Mouse (Mus musculus): Measurements from ENCODE around the gene Papln. TPM values are rescaled to one million over a fixed set of nuclear protein-coding genes. Genes with fewer than 3 reads are reported as not detected.

Papln gene
- polyA plus RNA-seq, 1 experiment from 2014 or later, result 2.1 TPM

- WGBS, result 82% methylated on average over 12 of the region's 12 CpGs
- Histone ChIP-seq H3K36me3 (ENCODE audit: control insufficient read depth, insufficient read depth, low read length) (no peaks in the 10 kb centered on the region), H3K4me3 (ENCODE audit: low read depth, low read length) (no peak overlapping the region), H3K9ac (ENCODE audit: low read length) (no peak overlapping the region), H3K4me2 (ENCODE audit: low read length) (no peak overlapping the region), H3K27ac (ENCODE audit: low read depth) (no peak overlapping the region), H3K9me3 (ENCODE audit: control insufficient read depth, low read length) (no peaks in the 10 kb centered on the region), H3K27me3 (replicated peaks; ENCODE audit: control insufficient read depth, insufficient read depth, low read length) (no peaks in the 10 kb centered on the region), H3K4me1 (replicated peaks; ENCODE audit: control insufficient read depth, insufficient read depth, low read length) (peaks cover 3% of the 10 kb centered on the region; the same call in 1 of the 2 replicates)
- ATAC-seq (replicated peaks; ENCODE audit: low FRiP score, low TSS enrichment, low read depth), result no peak
- DNase-seq (ENCODE audit: low spot score), result no peak
These were observed 12.2 kb downstream of the Papln start for GRCm38 (mm10) chr12:83775621-83776020.

GRCm38 (mm10) chr12:83776766-83777165, 13.3 kb downstream of the Papln start:
- H3K4me1 ChIP-seq (replicated peaks; ENCODE audit: control insufficient read depth, insufficient read depth, low read length), result no peaks in the 10 kb centered on the region
- ATAC-seq (replicated peaks; ENCODE audit: low FRiP score, low TSS enrichment, low read depth), result no peak
- WGBS, result 89% methylated on average over 7 of the region's 7 CpGs
- no peaks in the 10 kb centered on the region for H3K36me3 ChIP-seq (ENCODE audit: control insufficient read depth, insufficient read depth, low read length)
- H3K27me3 ChIP-seq (replicated peaks; ENCODE audit: control insufficient read depth, insufficient read depth, low read length), result no peaks in the 10 kb centered on the region
- DNase-seq (ENCODE audit: low spot score), result no peak
- H3K4me3 ChIP-seq (ENCODE audit: low read depth, low read length), result no peak overlapping the region
- no peak overlapping the region for H3K27ac ChIP-seq (ENCODE audit: low read depth)
- no peak overlapping the region for H3K4me2 ChIP-seq (ENCODE audit: low read length)
- no peak overlapping the region for H3K9ac ChIP-seq (ENCODE audit: low read length)
- H3K9me3 ChIP-seq (ENCODE audit: control insufficient read depth, low read length), result no peaks in the 10 kb centered on the region

- 87% methylated on average over 3 of the region's 3 CpGs for WGBS
- H3K27me3 ChIP-seq (replicated peaks; ENCODE audit: control insufficient read depth, insufficient read depth, low read length), result no peaks in the 10 kb centered on the region
- no peak overlapping the region for H3K4me3 ChIP-seq (ENCODE audit: low read depth, low read length)
- no peak overlapping the region for H3K4me2 ChIP-seq (ENCODE audit: low read length)
- H3K27ac ChIP-seq (ENCODE audit: low read depth), result no peak overlapping the region
- DNase-seq (ENCODE audit: low spot score), result no peak
- no peaks in the 10 kb centered on the region for H3K36me3 ChIP-seq (ENCODE audit: control insufficient read depth, insufficient read depth, low read length)
- H3K4me1 ChIP-seq (replicated peaks; ENCODE audit: control insufficient read depth, insufficient read depth, low read length), result no peaks in the 10 kb centered on the region
- no peak overlapping the region for H3K9ac ChIP-seq (ENCODE audit: low read length)
- H3K9me3 ChIP-seq (ENCODE audit: control insufficient read depth, low read length), result no peaks in the 10 kb centered on the region
- no peak for ATAC-seq (replicated peaks; ENCODE audit: low FRiP score, low TSS enrichment, low read depth)
These were observed 16.7 kb downstream of the Papln start for GRCm38 (mm10) chr12:83780181-83780580.

GRCm38 (mm10) chr12:83781204-83781603, 17.8 kb downstream of the Papln start:
- no peak overlapping the region for H3K4me2 ChIP-seq (ENCODE audit: low read length)
- no peak overlapping the region for H3K4me3 ChIP-seq (ENCODE audit: low read depth, low read length)
- no peaks in the 10 kb centered on the region for H3K36me3 ChIP-seq (ENCODE audit: control insufficient read depth, insufficient read depth, low read length)
- H3K27ac ChIP-seq (ENCODE audit: low read depth), result no peak overlapping the region
- H3K4me1 ChIP-seq (replicated peaks; ENCODE audit: control insufficient read depth, insufficient read depth, low read length), result no peaks in the 10 kb centered on the region
- WGBS, result 53% methylated on average over 7 of the region's 7 CpGs
- no peaks in the 10 kb centered on the region for H3K9me3 ChIP-seq (ENCODE audit: control insufficient read depth, low read length)
- DNase-seq (ENCODE audit: low spot score) (no peak), ATAC-seq (replicated peaks; ENCODE audit: low FRiP score, low TSS enrichment, low read depth) (no peak)
- no peaks in the 10 kb centered on the region for H3K27me3 ChIP-seq (replicated peaks; ENCODE audit: control insufficient read depth, insufficient read depth, low read length)
- H3K9ac ChIP-seq (ENCODE audit: low read length), result no peak overlapping the region

GRCm38 (mm10) chr12:83781640-83782278, 18.3 kb downstream of the Papln start:
- H3K9ac ChIP-seq (ENCODE audit: low read length), result no peak overlapping the region
- no peaks in the 10 kb centered on the region for H3K27me3 ChIP-seq (replicated peaks; ENCODE audit: control insufficient read depth, insufficient read depth, low read length)
- H3K9me3 ChIP-seq (ENCODE audit: control insufficient read depth, low read length), result no peaks in the 10 kb centered on the region
- H3K27ac ChIP-seq (ENCODE audit: low read depth), result no peak overlapping the region
- DNase-seq (ENCODE audit: low spot score) (no peak), ATAC-seq (replicated peaks; ENCODE audit: low FRiP score, low TSS enrichment, low read depth) (no peak)
- WGBS, result 77% methylated on average over 23 of the region's 23 CpGs
- H3K36me3 ChIP-seq (ENCODE audit: control insufficient read depth, insufficient read depth, low read length), result no peaks in the 10 kb centered on the region
- no peak overlapping the region for H3K4me3 ChIP-seq (ENCODE audit: low read depth, low read length)
- H3K4me1 ChIP-seq (replicated peaks; ENCODE audit: control insufficient read depth, insufficient read depth, low read length), result no peaks in the 10 kb centered on the region
- no peak overlapping the region for H3K4me2 ChIP-seq (ENCODE audit: low read length)

- Histone ChIP-seq H3K9ac (ENCODE audit: low read length) (no peak overlapping the region), H3K4me3 (ENCODE audit: low read depth, low read length) (no peak overlapping the region), H3K9me3 (ENCODE audit: control insufficient read depth, low read length) (no peaks in the 10 kb centered on the region), H3K27me3 (replicated peaks; ENCODE audit: control insufficient read depth, insufficient read depth, low read length) (no peaks in the 10 kb centered on the region), H3K4me2 (ENCODE audit: low read length) (no peak overlapping the region), H3K27ac (ENCODE audit: low read depth) (no peak overlapping the region), H3K4me1 (replicated peaks; ENCODE audit: control insufficient read depth, insufficient read depth, low read length) (no peaks in the 10 kb centered on the region), H3K36me3 (ENCODE audit: control insufficient read depth, insufficient read depth, low read length) (no peaks in the 10 kb centered on the region)
- 84% methylated on average over 10 of the region's 10 CpGs for WGBS
- DNase-seq (ENCODE audit: low spot score), result no peak
- ATAC-seq (replicated peaks; ENCODE audit: low FRiP score, low TSS enrichment, low read depth), result no peak
These were observed 19.2 kb downstream of the Papln start for GRCm38 (mm10) chr12:83782669-83783068.

- no peaks in the 10 kb centered on the region for H3K4me1 ChIP-seq (replicated peaks; ENCODE audit: control insufficient read depth, insufficient read depth, low read length)
- no peaks in the 10 kb centered on the region for H3K9me3 ChIP-seq (ENCODE audit: control insufficient read depth, low read length)
- no peak overlapping the region for H3K27ac ChIP-seq (ENCODE audit: low read depth)
- no peak overlapping the region for H3K9ac ChIP-seq (ENCODE audit: low read length)
- ATAC-seq (replicated peaks; ENCODE audit: low FRiP score, low TSS enrichment, low read depth) (no peak), DNase-seq (ENCODE audit: low spot score) (no peak)
- H3K36me3 ChIP-seq (ENCODE audit: control insufficient read depth, insufficient read depth, low read length), result no peaks in the 10 kb centered on the region
- no peak overlapping the region for H3K4me2 ChIP-seq (ENCODE audit: low read length)
- H3K27me3 ChIP-seq (replicated peaks; ENCODE audit: control insufficient read depth, insufficient read depth, low read length), result no peaks in the 10 kb centered on the region
- H3K4me3 ChIP-seq (ENCODE audit: low read depth, low read length), result no peak overlapping the region
- 84% methylated on average over 4 of the region's 4 CpGs for whole genome bisulfite sequencing
These were observed 21.9 kb downstream of the Papln start for GRCm38 (mm10) chr12:83785305-83785704.

- Histone ChIP-seq H3K27me3 (replicated peaks; ENCODE audit: control insufficient read depth, insufficient read depth, low read length) (no peaks in the 10 kb centered on the region), H3K36me3 (ENCODE audit: control insufficient read depth, insufficient read depth, low read length) (peaks cover 19% of the 10 kb centered on the region), H3K4me2 (ENCODE audit: low read length) (no peak overlapping the region), H3K4me3 (ENCODE audit: low read depth, low read length) (no peak overlapping the region), H3K9ac (ENCODE audit: low read length) (no peak overlapping the region), H3K27ac (ENCODE audit: low read depth) (no peak overlapping the region), H3K4me1 (replicated peaks; ENCODE audit: control insufficient read depth, insufficient read depth, low read length) (no peaks in the 10 kb centered on the region), H3K9me3 (ENCODE audit: control insufficient read depth, low read length) (no peaks in the 10 kb centered on the region)
- WGBS, result 88% methylated on average over 17 of the region's 17 CpGs
- ATAC-seq (replicated peaks; ENCODE audit: low FRiP score, low TSS enrichment, low read depth), result no peak
- no peak for DNase-seq (ENCODE audit: low spot score)
These were observed 25.8 kb downstream of the Papln start for GRCm38 (mm10) chr12:83789051-83789780.

GRCm38 (mm10) chr12:83789781-83790140, 26.3 kb downstream of the Papln start:
- WGBS, result 51% methylated on average over 4 of the region's 4 CpGs
- no peak overlapping the region for H3K4me2 ChIP-seq (ENCODE audit: low read length)
- H3K27me3 ChIP-seq (replicated peaks; ENCODE audit: control insufficient read depth, insufficient read depth, low read length), result no peaks in the 10 kb centered on the region
- H3K9me3 ChIP-seq (ENCODE audit: control insufficient read depth, low read length), result no peaks in the 10 kb centered on the region
- no peak overlapping the region for H3K27ac ChIP-seq (ENCODE audit: low read depth)
- H3K4me1 ChIP-seq (replicated peaks; ENCODE audit: control insufficient read depth, insufficient read depth, low read length), result no peaks in the 10 kb centered on the region
- no peak for DNase-seq (ENCODE audit: low spot score)
- peaks cover 19% of the 10 kb centered on the region for H3K36me3 ChIP-seq (ENCODE audit: control insufficient read depth, insufficient read depth, low read length)
- no peak for ATAC-seq (replicated peaks; ENCODE audit: low FRiP score, low TSS enrichment, low read depth)
- H3K4me3 ChIP-seq (ENCODE audit: low read depth, low read length), result no peak overlapping the region
- no peak overlapping the region for H3K9ac ChIP-seq (ENCODE audit: low read length)

Data from intestine, embryonic 14.5 days (tissue).